Mouse (Mus musculus) hindbrain, embryonic 10.5 days (tissue): Measurements from ENCODE around the gene Six4. TPM values are rescaled to one million over a fixed set of nuclear protein-coding genes. Genes with fewer than 3 reads are reported as not detected.
"Not testable (repeated sequence)": the region's sequence is repeated elsewhere in the genome, so short reads cannot be mapped to it uniquely, and the experiment has no call there.

Experiments used
- DNase-seq: peaks from one replicate; pipeline ENCODE4 v3.0.0-alpha.2; 2017; ENCODE audit warnings: low spot score
- H3K27ac ChIP-seq: fragments of 300-500 bp; sonication (generic); 2 replicates; pipeline ENCODE4 v1.5.1; 2016; ENCODE audit warnings: mild to moderate bottlenecking, moderate library complexity
- H3K27me3 ChIP-seq: fragments of 300-500 bp; sonication (generic); 2 replicates; pipeline ENCODE4 v1.6.1; 2016; ENCODE audit warnings: mild to moderate bottlenecking; ENCODE audit not compliant: poor library complexity, insufficient read depth, severe bottlenecking
- H3K36me3 ChIP-seq: fragments of 300-500 bp; sonication (generic); 2 replicates; pipeline ENCODE4 v1.6.1; 2016; ENCODE audit warnings: mild to moderate bottlenecking, moderate library complexity
- H3K4me1 ChIP-seq: fragments of 300-500 bp; sonication (generic); replicated peaks from 2 replicates; pipeline ENCODE4 v1.6.1; 2016; ENCODE audit warnings: mild to moderate bottlenecking
- H3K4me3 ChIP-seq: fragments of 300-500 bp; sonication (generic); 2 replicates; pipeline ENCODE4 v1.5.1; 2016; ENCODE audit warnings: mild to moderate bottlenecking, moderate library complexity
- H3K9me3 ChIP-seq: fragments of 300-500 bp; sonication (generic); 2 replicates; pipeline ENCODE4 v1.6.1; 2016; ENCODE audit warnings: mild to moderate bottlenecking, moderate library complexity
- WGBS: fragments of 180-500 bp; shearing (Covaris S2); methylation state at CpG from one replicate; pipeline ENCODE4 v1.1.7; 2016; 5-methylcytosine and 5-hydroxymethylcytosine counted together
- polyA plus RNA-seq: library from polyadenylated mRNA; unstranded; fragments of >200 nt; fragmentation: Nextera tagmentation; extraction: Ambion mirVana; gene quantifications from 2 replicates; pipeline ENCODE4 v1.2.1, GENCODE M21; 2016

The Six4 gene
- polyA plus RNA-seq, 1 experiment from 2014 or later, result 5.0 TPM

- not testable (repeated sequence) for DNase-seq, H3K36me3 ChIP-seq, H3K9me3 ChIP-seq, H3K27me3 ChIP-seq, H3K4me1 ChIP-seq, H3K4me3 ChIP-seq, H3K27ac ChIP-seq
- 93% methylated on average over 4 of the region's 4 CpGs for WGBS
Measured at GRCm38 (mm10) chr12:73081828-73082227, 31.4 kb downstream of the Six4 start.

GRCm38 (mm10) chr12:73060805-73061410 lies 52.3 kb downstream of the Six4 start:
- peaks cover 3% of the 10 kb centered on the region; the same call in 1 of the 2 replicates for H3K4me1 ChIP-seq
- DNase-seq, result no peak
- no peaks in the 10 kb centered on the region for H3K36me3 ChIP-seq
- H3K4me3 ChIP-seq, result no peak overlapping the region
- peaks cover 21% of the 10 kb centered on the region for H3K27me3 ChIP-seq
- H3K27ac ChIP-seq, result no peak overlapping the region
- no peaks in the 10 kb centered on the region for H3K9me3 ChIP-seq
- WGBS, result 60% methylated on average over 9 of the region's 9 CpGs

DNA sequence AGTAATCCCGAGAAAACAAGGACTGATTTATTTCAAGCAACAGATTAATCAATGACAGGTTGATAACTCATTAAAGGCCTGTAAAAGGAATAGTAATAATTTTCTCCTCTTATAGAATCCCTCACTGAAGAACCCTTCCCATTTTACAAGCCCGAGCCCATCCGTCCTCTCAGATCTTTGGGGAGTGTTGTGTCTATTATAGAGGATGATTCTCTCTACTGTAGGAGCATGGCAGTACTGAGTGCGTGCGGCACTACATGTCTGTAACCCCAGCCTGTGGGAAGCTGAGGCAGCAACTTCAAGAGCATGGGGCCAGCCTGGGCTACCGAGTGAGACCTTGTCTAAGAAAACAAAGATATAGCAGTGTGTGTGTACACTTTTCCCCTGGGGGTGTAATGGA lies 55.8 kb downstream of the Six4 start:
- H3K9me3 ChIP-seq, result no peaks in the 10 kb centered on the region
- peaks cover 36% of the 10 kb centered on the region for H3K4me1 ChIP-seq
- no peak for DNase-seq
- WGBS, result 90% methylated on average over 6 of the region's 6 CpGs
- no peak overlapping the region for H3K4me3 ChIP-seq
- H3K27me3 ChIP-seq, result peaks cover 55% of the 10 kb centered on the region
- no peaks in the 10 kb centered on the region for H3K36me3 ChIP-seq
- no peak overlapping the region for H3K27ac ChIP-seq

DNA sequence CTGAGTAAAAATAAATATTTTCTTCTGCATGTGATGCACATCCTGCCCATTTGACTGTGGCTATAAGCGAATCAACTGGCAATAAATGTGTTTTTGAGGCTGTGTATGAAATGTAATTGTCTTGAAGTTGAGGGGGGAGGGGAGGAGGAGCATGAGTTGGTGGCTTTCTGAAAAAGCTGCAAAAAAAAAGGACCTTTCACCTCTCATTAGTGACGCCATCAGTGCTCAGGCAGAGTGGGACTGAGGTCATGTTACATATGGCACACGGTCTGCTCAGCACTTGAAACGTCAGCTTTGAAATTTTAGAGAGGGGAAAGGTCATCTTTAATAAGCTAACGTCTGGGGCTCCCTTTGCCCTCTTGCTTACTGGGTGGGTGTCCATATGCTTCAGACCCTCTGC lies 57.8 kb downstream of the Six4 start:
- H3K4me3 ChIP-seq, result no peak overlapping the region
- H3K4me1 ChIP-seq, result peaks cover 47% of the 10 kb centered on the region
- 9% methylated on average over 5 of the region's 5 CpGs for WGBS
- DNase-seq, result peak; percentile 40
- H3K9me3 ChIP-seq, result no peaks in the 10 kb centered on the region
- H3K27ac ChIP-seq, result no peak overlapping the region
- no peaks in the 10 kb centered on the region for H3K36me3 ChIP-seq
- H3K27me3 ChIP-seq, result peaks cover 76% of the 10 kb centered on the region

- no peaks in the 10 kb centered on the region for H3K36me3 ChIP-seq
- peak overlapping the region; percentile 62 for H3K4me3 ChIP-seq
- peaks cover 83% of the 10 kb centered on the region for H3K27me3 ChIP-seq
- peak; percentile 29 for DNase-seq
- no peak overlapping the region for H3K27ac ChIP-seq
- 8% methylated on average over 15 of the region's 15 CpGs for WGBS
- H3K4me1 ChIP-seq, result peaks cover 54% of the 10 kb centered on the region
- H3K9me3 ChIP-seq, result no peaks in the 10 kb centered on the region
Measured at GRCm38 (mm10) chr12:73054576-73055185, 58.6 kb downstream of the Six4 start.

GRCm38 (mm10) chr12:73053668-73054241 lies 59.5 kb downstream of the Six4 start, which contains the start of gene Six1:
TSS of gene Six1 (minus strand) at chr12:73053887.
- Histone ChIP-seq H3K27me3 (peaks cover 92% of the 10 kb centered on the region), H3K27ac (peak within 1 kb of the TSS; percentile 83), H3K4me3 (peak within 1 kb of the TSS; percentile 62), H3K4me1 (peaks cover 54% of the 10 kb centered on the region), H3K36me3 (no peaks in the 10 kb centered on the region), H3K9me3 (no peaks in the 10 kb centered on the region)
- peak; percentile 87 for DNase-seq
- WGBS, result under 1% methylated on average over 42 of the region's 42 CpGs

DNA sequence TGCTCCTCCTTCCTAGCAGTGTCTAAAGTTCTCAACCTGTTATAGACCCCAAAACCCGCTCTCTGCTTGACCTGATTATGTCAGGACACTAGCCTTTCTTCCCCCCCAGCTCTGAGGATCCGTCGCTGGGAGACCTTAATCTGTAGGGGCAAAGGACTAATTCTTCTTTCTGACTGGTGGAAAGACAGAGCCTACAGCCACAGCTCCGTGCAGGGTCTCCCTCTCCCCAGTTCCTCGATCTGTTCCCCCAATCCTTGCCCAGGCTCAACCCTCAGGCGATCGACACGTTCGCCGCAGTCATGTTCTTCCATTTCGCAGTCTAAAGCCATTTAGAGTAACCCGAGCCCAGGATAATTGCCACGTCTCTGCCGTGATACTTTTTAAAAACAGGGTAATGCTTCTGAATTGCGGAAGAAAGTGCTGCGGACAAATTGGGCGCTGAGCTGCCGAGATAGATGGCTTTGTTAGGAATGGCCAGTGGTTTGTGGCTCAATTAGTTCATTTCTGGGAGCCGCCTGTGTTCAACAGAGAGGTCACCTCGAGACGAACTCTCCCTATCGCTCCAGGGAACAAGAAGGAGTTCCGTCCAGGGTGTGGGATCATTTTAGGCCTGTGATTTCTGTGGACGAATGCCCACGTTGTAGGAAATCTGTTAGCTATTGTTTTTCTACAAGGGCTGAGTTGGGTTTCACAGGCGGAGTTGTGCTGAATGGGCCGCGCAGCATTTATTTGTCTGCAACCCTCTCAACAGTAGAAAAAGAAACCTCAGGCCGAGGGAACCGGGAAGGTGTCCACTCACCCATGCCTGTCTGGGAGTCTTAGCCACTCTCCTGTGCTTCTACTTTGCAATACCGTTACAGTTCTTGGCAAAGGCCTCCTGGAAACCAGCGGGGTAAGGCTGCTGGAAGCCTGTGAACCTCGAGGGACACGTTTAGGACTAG lies 60.3 kb downstream of the Six4 start:
- peak overlapping the region; percentile 83 for H3K27ac ChIP-seq

GRCm38 (mm10) chr12:73052036-73052650 lies 61.1 kb downstream of the Six4 start:
- peaks cover 54% of the 10 kb centered on the region for H3K4me1 ChIP-seq
- peak overlapping the region; percentile 62 for H3K4me3 ChIP-seq
- no peaks in the 10 kb centered on the region for H3K36me3 ChIP-seq
- peaks cover 100% of the 10 kb centered on the region for H3K27me3 ChIP-seq
- no peaks in the 10 kb centered on the region for H3K9me3 ChIP-seq
- H3K27ac ChIP-seq, result peak overlapping the region; percentile 83
- peak; percentile 77 for DNase-seq
- WGBS, result under 1% methylated on average over 19 of the region's 19 CpGs

More for the DNA sequence above, 60.3 kb downstream of the Six4 start:
- Histone ChIP-seq H3K4me3 (peak overlapping the region; percentile 62), H3K4me1 (peaks cover 54% of the 10 kb centered on the region), H3K9me3 (no peaks in the 10 kb centered on the region), H3K27me3 (peaks cover 99% of the 10 kb centered on the region), H3K36me3 (no peaks in the 10 kb centered on the region)
- under 1% methylated on average over 34 of the region's 34 CpGs for WGBS
- DNase-seq, result peak; percentile 53

GRCm38 (mm10) chr12:73050811-73051580 lies 62.3 kb downstream of the Six4 start:
- under 1% methylated on average over 15 of the region's 15 CpGs for WGBS
- Histone ChIP-seq H3K4me1 (peaks cover 62% of the 10 kb centered on the region), H3K36me3 (no peaks in the 10 kb centered on the region), H3K4me3 (peak overlapping the region; percentile 31), H3K9me3 (no peaks in the 10 kb centered on the region), H3K27me3 (peaks cover 100% of the 10 kb centered on the region), H3K27ac (peak overlapping the region; percentile 37; the same call in 1 of the 2 replicates)
- DNase-seq, result peak; percentile 40

- Histone ChIP-seq H3K4me3 (peak overlapping the region; percentile 31), H3K9me3 (no peaks in the 10 kb centered on the region), H3K4me1 (peaks cover 64% of the 10 kb centered on the region), H3K27me3 (peaks cover 100% of the 10 kb centered on the region), H3K36me3 (no peaks in the 10 kb centered on the region), H3K27ac (peak overlapping the region; percentile 37; the same call in 1 of the 2 replicates)
- peak; percentile 47 for DNase-seq
- 2% methylated on average over 13 of the region's 13 CpGs for WGBS
Measured at GRCm38 (mm10) chr12:73050305-73050704, 63.0 kb downstream of the Six4 start.
